Mouse (Mus musculus) cerebellum, adult 2 months (tissue): Measurements from ENCODE around the gene Ccdc182. TPM values are rescaled to one million over a fixed set of nuclear protein-coding genes. Genes with fewer than 3 reads are reported as not detected.
A peak's percentile ranks its signal among the peaks of the same experiment; 100 is the strongest.

Experiments
- DNase-seq, 2 experiments: peaks; one replicate each; pipeline ENCODE4 v3.0.0; 2021
- H3K27ac ChIP-seq: fragments of 200-500 bp; 2 replicates; pipeline ENCODE4 v1.5.1; 2012; ENCODE audit warnings: low read length, control low read depth, inconsistent platforms; ENCODE audit not compliant: insufficient read depth
- H3K27me3 ChIP-seq: fragments of 200-500 bp; 2 replicates; pipeline ENCODE4 v1.6.1; 2012; ENCODE audit warnings: inconsistent platforms, mild to moderate bottlenecking, low read length, moderate library complexity; ENCODE audit not compliant: control insufficient read depth, insufficient read depth
- H3K4me1 ChIP-seq: fragments of 200-500 bp; 2 replicates; pipeline ENCODE4 v1.6.1; 2011; ENCODE audit warnings: low read length; ENCODE audit not compliant: control insufficient read depth, insufficient read depth
- H3K4me3 ChIP-seq: fragments of 200-500 bp; replicated peaks from 2 replicates; pipeline ENCODE3; 2011; ENCODE audit warnings: mild to moderate bottlenecking, low read depth, low read length, control low read depth; ENCODE audit not compliant: insufficient read depth
- CTCF ChIP-seq: fragments of 200-500 bp; IDR thresholded peaks from 2 replicates; pipeline ENCODE4 v1.5.1; 2011; ENCODE audit warnings: low read depth, mild to moderate bottlenecking, control low read depth, low read length, moderate library complexity, borderline replicate concordance; ENCODE audit not compliant: insufficient read depth
- POLR2A ChIP-seq: fragments of 200-500 bp; IDR thresholded peaks from 2 replicates; pipeline ENCODE4 v1.6.1; 2011; ENCODE audit warnings: low read length, control low read depth, borderline replicate concordance; ENCODE audit not compliant: insufficient read depth
- WGBS: fragments of 180-500 bp; shearing (Covaris S2); methylation state at CpG from one replicate; pipeline ENCODE4 v1.1.7; 2018; 5-methylcytosine and 5-hydroxymethylcytosine counted together
- polyA plus RNA-seq: library from polyadenylated mRNA; depleted of rRNA; stranded (reverse); fragments of >200 nt; gene quantifications from 2 replicates; pipeline ENCODE4 v1.2.3, GENCODE M21; 2012

The Ccdc182 gene
- polyA plus RNA-seq, 1 experiment, result 0.23 TPM

DNA sequence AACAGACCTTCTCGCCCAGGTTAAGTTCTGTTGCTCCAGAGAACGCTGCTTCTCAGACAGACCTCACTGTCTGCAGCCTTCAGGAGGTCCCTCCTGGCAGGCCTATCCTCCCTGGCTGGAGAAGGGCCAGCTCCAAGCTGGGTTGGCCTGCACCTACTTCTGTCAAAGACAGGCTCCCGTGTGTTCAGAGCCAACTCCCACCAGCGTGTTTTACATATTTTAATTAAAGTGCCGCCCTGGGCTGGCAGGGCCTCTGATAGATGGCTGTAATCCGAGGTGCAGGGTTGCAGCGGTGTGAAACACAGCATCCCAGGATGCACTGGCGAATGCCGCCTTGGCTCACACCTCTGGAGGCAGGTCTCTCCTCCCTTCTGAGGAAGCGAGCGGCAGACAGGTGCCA, 5.5 kb upstream of the Ccdc182 start:
- peak; percentile 54 to 60 for DNase-seq
- no peak for TF ChIP-seq CTCF
- no peaks in the 10 kb centered on the region for H3K27me3 ChIP-seq
- WGBS, result 12% methylated on average over 11 of the region's 11 CpGs
- no peak overlapping the region for H3K27ac ChIP-seq
- peaks cover 12% of the 10 kb centered on the region for H3K4me1 ChIP-seq
- H3K4me3 ChIP-seq, result no peak overlapping the region

DNA sequence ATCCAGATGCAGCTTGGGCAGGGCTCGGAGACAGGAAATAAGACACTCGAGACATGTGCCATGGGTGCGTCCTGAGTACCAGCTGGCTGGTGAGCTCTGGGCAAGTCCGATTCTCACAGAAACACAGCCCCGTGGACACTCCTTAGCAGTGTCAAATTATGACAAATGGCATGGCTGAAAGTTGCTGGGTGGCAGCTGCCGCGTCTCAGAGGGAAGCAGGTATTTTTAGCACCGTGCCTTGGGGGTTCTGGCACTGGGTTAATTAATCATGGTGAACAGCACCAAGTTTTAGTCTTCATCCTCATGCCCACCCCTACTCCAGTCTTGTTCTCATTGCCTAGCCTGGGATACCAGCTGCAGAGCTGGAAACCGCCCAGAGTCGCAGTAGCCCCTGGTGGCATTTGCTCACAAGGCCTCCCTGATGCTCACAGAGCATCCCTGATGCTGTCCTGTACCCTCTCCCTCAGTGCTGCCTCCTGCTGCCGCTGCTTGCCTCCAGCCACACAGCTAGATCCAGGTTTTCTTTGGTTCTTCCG, 5.0 kb upstream of the Ccdc182 start:
- TF ChIP-seq POLR2A (no peak), CTCF (0 out of 2 replicates have a peak, but pooled peaks have one; percentile 38)
- H3K27me3 ChIP-seq, result no peaks in the 10 kb centered on the region
- no peak overlapping the region for H3K4me3 ChIP-seq
- WGBS, result 14% methylated on average over 12 of the region's 12 CpGs
- no peak overlapping the region for H3K27ac ChIP-seq
- peak in 1 of 2 experiments; percentile 30 for DNase-seq
- peaks cover 12% of the 10 kb centered on the region for H3K4me1 ChIP-seq

DNA sequence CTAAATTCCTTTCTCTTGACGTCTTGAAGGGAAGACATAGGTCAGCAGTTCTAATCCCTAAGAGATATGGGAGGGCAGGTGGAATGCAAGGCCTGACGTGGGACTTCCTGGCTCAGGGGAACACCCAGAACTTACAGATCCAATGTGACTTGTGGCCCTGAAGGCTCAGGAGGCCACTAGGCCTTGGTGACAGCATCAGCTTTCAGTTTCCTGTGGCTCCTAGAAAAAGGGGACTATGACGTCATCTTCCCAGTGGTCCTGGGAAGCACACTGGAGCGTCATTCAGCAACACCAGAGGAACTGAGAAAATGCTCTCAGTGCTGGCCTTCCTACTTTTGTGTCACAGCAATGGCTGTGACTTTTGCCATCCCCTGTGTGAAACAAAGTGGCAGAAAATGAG, 2.6 kb upstream of the Ccdc182 start:
- Histone ChIP-seq H3K27ac (no peak overlapping the region), H3K27me3 (no peaks in the 10 kb centered on the region), H3K4me3 (no peak overlapping the region), H3K4me1 (peaks cover 12% of the 10 kb centered on the region)
- TF ChIP-seq POLR2A (no peak), CTCF (no peak)
- no peak for DNase-seq
- 96% methylated on average over 4 of the region's 4 CpGs for WGBS

DNA sequence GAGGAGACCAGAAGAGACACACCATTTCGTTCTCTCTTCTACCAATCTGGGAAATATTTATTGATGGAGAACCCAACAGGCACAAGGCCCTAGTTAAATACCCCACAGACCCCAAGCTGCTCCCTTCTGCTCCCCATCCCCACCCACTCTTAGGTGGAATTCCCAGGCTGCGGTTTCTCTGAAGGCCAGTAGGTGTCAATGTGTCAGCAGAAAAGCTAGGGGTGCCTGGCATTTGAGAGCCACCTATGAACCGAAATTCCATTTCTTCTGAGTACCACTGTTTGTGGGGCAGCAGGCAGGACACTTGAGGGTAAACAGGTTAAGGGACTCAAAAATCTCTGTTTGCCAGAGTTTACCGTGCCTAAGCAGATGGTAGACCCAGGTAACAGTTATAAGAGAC, 2.2 kb upstream of the Ccdc182 start:
- DNase-seq, result peak; percentile 41 to 42
- WGBS, result 56% methylated on average over 4 of the region's 4 CpGs
- Histone ChIP-seq H3K27ac (no peak overlapping the region), H3K27me3 (no peaks in the 10 kb centered on the region; the same call in 1 of the 2 replicates), H3K4me1 (peaks cover 12% of the 10 kb centered on the region), H3K4me3 (no peak overlapping the region)
- peak; percentile 68 for TF ChIP-seq CTCF
- TF ChIP-seq POLR2A, result no peak

DNA sequence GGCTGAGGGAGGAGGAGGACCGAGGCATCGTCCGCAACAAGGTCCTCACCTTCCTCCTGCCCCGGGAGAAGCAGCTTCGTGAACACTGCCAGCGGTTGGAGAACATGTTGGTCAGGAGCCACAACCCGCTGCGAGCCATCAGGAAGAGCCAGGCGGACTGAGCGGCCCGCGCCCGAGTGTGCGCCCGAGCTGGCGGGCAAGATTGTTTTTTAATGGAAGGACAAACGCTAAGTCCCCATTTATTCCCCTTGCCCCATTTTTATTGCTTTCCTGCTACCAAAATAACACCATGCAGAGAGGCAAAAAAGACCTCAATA, 494 bp downstream of the Ccdc182 start:
- Histone ChIP-seq H3K4me1 (peaks cover 1% of the 10 kb centered on the region; the same call in 1 of the 2 replicates), H3K27ac (no peak overlapping the region), H3K4me3 (peak overlapping the region; percentile 9), H3K27me3 (no peaks in the 10 kb centered on the region; the same call in 1 of the 2 replicates)
- DNase-seq, result no peak
- WGBS, result 28% methylated on average over 17 of the region's 17 CpGs
- TF ChIP-seq POLR2A, result no peak
- TF ChIP-seq CTCF, result no peak

DNA sequence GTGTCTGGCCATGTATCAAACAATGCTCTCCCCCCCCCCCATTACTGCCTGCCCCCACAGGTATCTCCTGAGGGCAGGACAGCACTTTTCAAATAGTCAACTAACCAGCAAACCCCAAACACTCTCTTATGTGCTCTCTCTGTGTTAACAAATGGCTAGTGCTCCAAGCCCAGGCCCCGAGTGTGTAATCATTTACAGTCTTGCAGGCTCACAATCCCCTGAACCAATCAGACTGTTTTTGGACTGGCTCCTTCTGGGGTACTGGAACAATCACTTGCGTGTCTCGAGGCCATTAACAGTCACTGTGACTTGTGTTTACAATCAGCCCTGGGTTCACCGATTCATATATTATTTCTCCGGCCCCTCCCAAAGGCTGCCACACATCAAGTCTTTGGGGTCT, 1.4 kb downstream of the Ccdc182 start:
- WGBS, result 93% methylated on average over 5 of the region's 5 CpGs
- Histone ChIP-seq H3K27ac (no peak overlapping the region), H3K4me1 (no peaks in the 10 kb centered on the region; the same call in 1 of the 2 replicates), H3K4me3 (no peak overlapping the region), H3K27me3 (no peaks in the 10 kb centered on the region; the same call in 1 of the 2 replicates)
- TF ChIP-seq CTCF, result no peak
- no peak for TF ChIP-seq POLR2A
- no peak for DNase-seq

DNA sequence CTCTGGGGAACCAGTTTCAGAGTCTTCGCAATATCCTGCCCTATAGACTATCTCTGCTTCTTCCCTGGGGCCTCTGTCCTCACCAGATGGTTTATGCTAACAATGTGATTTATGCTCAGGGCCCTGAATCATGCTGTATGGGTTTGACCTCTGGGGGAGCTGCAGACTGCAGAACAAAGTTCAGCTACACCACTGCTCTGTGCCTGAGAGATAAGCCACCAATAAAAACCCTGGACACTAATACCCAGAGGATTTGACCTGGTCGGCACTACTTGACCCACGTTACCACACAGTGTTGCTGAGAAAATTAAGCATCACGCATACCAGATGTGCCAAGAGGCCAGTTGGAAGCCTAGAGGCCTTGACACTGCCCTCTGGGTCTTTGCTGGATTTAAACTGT, 3.7 kb downstream of the Ccdc182 start:
- H3K27ac ChIP-seq, result no peak overlapping the region
- no peak overlapping the region for H3K4me3 ChIP-seq
- no peaks in the 10 kb centered on the region; the same call in 1 of the 2 replicates for H3K27me3 ChIP-seq
- 90% methylated on average over 4 of the region's 4 CpGs for WGBS
- no peak for DNase-seq
- TF ChIP-seq POLR2A, result no peak
- peak; percentile 9; the same call in 1 of the 2 replicates for TF ChIP-seq CTCF
- no peaks in the 10 kb centered on the region; the same call in 1 of the 2 replicates for H3K4me1 ChIP-seq

DNA sequence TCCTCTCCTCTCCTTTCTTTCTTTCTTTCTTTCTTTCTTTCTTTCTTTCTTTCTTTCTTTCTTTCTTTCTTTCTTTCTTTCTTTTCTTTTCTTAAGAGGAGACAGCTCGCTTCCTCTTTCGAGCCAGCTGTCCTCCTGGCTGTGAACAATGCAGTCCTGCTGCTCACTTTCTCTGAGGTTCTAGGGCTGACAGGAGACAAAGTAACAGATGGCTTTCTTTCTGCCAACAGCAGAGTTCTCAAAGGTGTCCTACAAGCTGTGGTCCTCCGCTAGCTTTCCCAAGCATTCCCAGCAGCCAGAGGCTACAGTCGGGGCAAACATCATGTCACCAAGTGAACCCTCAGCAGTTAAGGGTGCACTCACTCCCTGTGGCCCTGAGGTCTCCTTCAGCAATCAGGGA, 5.5 kb downstream of the Ccdc182 start:
- DNase-seq, result peak in 1 of 2 experiments; percentile 32
- 19% methylated on average over 4 of the region's 4 CpGs for WGBS

More for the DNA sequence above, 5.5 kb downstream of the Ccdc182 start:
- no peak overlapping the region for H3K27ac ChIP-seq
- TF ChIP-seq POLR2A, result no peak
- TF ChIP-seq CTCF, result no peak
- no peaks in the 10 kb centered on the region; the same call in 1 of the 2 replicates for H3K27me3 ChIP-seq
- no peaks in the 10 kb centered on the region for H3K4me1 ChIP-seq
- H3K4me3 ChIP-seq, result no peak overlapping the region
